Mouse (Mus musculus): Measurements from ENCODE around the gene Jag2.

DNA sequence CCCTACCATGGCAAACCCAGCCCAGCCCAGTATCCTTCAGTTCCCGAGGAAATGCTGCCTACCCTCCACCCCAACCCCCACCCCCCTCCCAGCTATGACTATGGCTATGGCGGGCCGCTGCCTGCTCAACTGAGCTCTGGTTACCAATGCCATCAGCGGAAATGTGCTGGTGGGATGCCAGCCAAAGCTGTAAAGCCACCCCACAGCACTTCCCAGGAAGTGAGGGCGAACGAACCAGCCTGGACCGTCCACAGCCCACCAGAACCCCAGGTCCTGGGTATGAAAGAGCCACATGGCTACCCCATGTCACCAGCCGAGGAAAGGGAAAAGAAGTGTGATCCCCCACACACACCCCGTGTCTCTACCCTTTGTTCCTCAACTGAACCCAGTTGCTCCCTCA is 11.1 kb upstream of the Jag2 start:
- TF ChIP-seq POLR2A (IDR thresholded peaks at IDR 0.05; ENCODE audit: insufficient read depth, low read depth, low read length) (no peak), CTCF (IDR thresholded peaks at IDR 0.05) (no peak), EP300 (IDR thresholded peaks at IDR 0.05; ENCODE audit: insufficient read depth, low read depth, low read length) (no peak)

All from heart, adult 2 months (tissue).